Mouse (Mus musculus) left cerebral cortex, adult 18-20 months (tissue): Measurements from ENCODE around the gene Myl4. TPM values are rescaled to one million over a fixed set of nuclear protein-coding genes. Genes with fewer than 3 reads are reported as not detected.

Source experiments
- DNase-seq, 2 experiments: peaks; one replicate each; pipeline ENCODE4 v3.0.0; 2021 to 2022; ENCODE audit warnings: low spot score in 2 of 2, mixed read lengths in 1 of 2
- total RNA-seq, 2 experiments: library from RNA; stranded (reverse); gene quantifications; 2 replicates each; pipeline ENCODE4 v1.2.3; 2021

The Myl4 gene
- total RNA-seq, 2 experiments from 2014 or later: 16.6 to 17.8 TPM

DNA sequence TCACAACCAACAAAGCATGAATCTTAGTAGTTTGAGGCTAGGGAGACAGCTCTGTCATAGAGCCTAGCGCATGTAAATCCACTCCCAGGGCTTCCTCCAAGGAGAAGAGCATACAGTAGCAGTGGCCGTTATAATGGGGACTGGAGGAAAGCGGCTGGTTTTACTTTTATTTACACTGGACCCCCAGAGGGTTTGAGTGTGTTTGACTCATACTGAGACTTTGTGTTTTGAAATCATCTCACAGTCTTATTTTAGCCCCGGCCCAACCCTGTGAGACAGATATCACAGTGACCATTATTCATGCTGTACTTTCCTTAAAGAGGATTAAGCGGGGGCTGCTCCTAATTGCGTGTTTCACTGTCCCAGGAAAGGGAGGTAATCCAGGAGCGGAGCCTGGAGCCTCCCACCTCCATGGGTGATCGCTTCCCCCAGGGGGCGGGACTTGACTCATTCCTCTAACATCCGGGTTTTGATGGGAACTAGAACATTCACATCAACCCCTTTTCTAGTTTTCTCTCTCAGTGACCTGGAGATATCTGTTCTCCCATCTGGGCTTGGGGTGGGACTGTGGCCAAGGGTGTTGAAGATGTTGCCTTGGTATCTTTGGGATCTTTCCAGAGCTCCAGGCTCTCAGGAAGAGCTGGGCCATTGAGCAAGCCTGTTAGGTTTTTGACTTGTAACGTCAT, 77.3 kb downstream of the Myl4 start:
- no peak for DNase-seq

- no peak for DNase-seq
Observed at GRCm38 (mm10) chr11:104628566-104628965, 78.1 kb downstream of the Myl4 start.

GRCm38 (mm10) chr11:104630185-104630835, 79.8 kb downstream of the Myl4 start:
- DNase-seq: no peak

GRCm38 (mm10) chr11:104631306-104631705, 80.8 kb downstream of the Myl4 start:
- no peak for DNase-seq

- DNase-seq: no peak
Observed at GRCm38 (mm10) chr11:104637010-104637409, 86.5 kb downstream of the Myl4 start.

GRCm38 (mm10) chr11:104638006-104638405, 87.5 kb downstream of the Myl4 start:
- no peak for DNase-seq

- no peak for DNase-seq
Observed at GRCm38 (mm10) chr11:104638906-104639305, 88.4 kb downstream of the Myl4 start.

GRCm38 (mm10) chr11:104639634-104640033, 89.2 kb downstream of the Myl4 start:
- DNase-seq: no peak

DNA sequence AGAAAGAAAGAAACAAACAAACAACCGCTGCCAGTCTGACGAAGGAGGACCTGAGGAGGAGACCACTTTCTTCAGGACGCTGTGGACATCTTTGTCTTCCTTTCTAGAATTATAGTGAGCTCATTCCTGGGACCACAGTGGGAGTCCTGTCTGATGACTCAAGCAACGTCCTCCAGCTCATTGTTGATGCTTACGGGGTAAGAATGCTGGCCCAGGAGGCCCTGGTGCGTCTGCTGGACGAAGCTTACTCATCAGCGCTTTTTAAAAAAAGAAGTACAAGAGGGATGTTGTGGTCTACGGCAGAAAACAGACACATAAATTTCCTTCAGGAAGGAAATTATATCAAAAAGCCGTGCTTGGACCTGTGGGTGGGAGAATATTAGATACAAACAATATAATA, 90.4 kb downstream of the Myl4 start:
- no peak for DNase-seq

DNA sequence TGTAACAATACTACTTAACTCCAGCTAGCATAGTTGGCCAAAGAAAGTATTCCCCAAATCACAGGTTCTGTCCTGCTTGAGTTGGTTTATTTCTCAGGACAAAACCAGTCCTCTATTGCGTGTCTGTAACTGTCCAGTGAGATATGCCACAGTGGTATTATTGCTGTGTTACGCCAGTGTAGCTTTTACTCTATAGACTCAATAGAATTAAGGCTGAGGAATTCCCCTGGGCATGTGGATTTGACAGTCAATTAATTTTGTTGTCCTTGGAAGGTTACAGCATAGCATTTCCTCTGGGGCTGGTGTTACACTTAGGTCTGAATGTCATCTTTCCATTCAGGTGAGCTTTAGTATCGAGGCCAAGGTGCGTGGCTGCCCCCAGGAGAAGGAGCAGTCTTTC, 92.8 kb downstream of the Myl4 start:
- DNase-seq: no peak

Other genes starting within 250 kb of the Myl4 start
- 10 to 100 TPM; 76.1 to 79.7 TPM for gene Kansl1, start 81.8 kb upstream of the Myl4 start, total RNA-seq
- gene Cdc27, start within 50 bp of the Myl4 start, total RNA-seq: 10 to 100 TPM; 53.2 to 57.8 TPM
- gene Itgb3, start 57.3 kb downstream of the Myl4 start, total RNA-seq: 1 to 10 TPM; 2.5 to 2.6 TPM
- gene Gm11639, start 135.0 kb downstream of the Myl4 start, total RNA-seq: 1 to 10 TPM in 1 of 2 experiments, under 1 TPM in 1; 0.49 to 1.2 TPM